Mouse (Mus musculus) large intestine, adult 2 months (tissue): ENCODE data around the gene Tnrc18. TPM values are rescaled to one million over a fixed set of nuclear protein-coding genes. Genes with fewer than 3 reads are reported as not detected.

ENCODE experiments used
- DNase-seq: peaks from one replicate; pipeline ENCODE4 v3.0.0-alpha.2; 2012; ENCODE audit warnings: low read depth, low spot score
- WGBS: fragments of 180-500 bp; shearing (Covaris S2); methylation state at CpG from one replicate; pipeline ENCODE4 v1.1.7; 2018; 5-methylcytosine and 5-hydroxymethylcytosine counted together
- polyA plus RNA-seq: library from polyadenylated mRNA; depleted of rRNA; stranded (reverse); fragments of >200 nt; gene quantifications from 2 replicates; pipeline ENCODE4 v1.2.3, GENCODE M21; 2012

Gene Tnrc18
- polyA plus RNA-seq, 1 experiment = 15.3 TPM

DNA sequence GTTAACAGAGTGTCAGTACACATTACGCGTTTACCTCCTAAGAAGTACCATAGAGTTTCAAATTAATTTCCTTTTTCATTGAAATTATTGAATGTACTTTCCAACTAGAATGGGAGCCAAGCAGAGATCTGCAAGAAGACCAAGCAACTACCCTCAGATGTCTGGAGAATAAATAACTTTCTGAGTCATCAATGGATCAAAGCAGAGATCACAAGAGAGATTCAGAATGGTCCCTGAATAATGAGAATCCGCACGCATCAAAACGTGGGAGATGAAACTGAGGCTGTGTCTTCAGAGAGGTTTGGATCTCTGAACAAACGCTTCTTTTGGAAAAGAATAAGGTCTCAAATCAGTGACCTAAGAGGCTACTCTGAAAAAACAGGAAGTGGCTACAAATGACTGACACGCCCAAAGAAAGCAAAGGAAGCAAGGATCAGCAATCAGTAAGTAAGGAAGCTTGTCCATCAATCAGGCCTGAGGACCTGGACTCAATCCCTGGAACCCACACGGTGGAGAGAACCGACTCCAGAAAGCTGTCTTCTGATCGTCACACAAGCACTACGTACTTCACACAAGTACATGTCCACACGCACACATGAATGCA, 70.3 kb downstream of the Tnrc18 start:
- WGBS = 77% methylated on average over 12 of the region's 12 CpGs
- no peak for DNase-seq

DNA sequence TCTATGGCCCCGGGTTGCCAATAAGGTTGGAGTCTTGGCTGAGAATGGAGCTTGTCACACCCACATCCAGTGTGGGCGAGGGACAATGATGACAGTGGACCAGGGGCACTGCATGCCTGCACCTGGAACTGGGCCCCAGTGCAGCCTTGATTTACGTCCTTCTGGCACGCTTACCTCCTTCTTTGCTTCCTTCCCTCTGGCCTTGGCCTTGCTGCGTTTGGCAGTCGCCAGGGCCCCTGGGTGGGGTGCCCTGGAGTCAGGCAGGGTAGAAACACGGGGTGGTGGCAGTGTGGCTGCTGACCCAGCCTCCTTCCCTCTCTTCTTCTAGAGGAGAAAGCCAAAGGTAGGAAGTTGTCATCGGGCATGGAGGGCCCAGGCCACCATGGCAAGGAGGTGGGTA, 77.5 kb downstream of the Tnrc18 start:
- 45% methylated on average over 8 of the region's 8 CpGs for WGBS
- no peak for DNase-seq

DNA sequence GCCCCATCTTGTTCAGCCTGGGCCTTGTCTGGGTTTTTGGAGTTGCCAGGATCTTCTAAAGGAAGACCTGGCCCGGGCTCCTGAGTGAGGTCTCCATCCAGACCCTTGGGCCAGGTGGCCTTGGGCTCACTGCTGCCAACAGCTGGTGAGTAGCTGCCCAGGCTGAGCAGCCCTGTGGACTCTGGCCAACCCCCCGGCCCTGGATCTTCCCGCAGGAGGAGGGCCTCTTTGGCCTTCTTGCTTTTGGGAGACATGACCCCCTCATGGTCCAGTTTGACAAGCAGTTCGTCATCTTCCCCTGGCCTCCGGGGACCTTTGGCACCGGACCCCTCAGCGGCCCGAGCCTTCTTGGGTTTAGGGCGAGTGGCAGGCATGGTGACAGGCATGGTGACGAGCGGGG, 85.5 kb downstream of the Tnrc18 start:
- 86% methylated on average over 11 of the region's 11 CpGs for WGBS
- no peak for DNase-seq

DNA sequence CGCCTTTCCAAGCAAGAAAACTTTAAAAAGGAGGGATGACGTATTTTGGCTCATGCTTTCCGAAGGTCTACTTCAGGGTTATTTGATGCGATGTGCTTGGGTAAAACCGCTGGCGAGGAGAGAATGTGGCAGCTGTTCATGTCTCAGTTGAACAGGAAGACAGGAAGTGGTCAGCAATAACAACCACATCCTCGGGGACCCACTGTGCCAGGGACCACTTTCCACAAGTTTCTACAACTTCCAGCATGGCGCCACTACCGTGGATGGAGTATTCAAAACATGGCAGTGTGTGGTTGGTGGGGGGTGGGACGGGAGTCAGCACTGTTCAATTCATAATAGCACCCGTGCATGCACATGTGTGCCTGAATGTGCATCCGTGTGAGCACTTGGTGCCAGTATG, 87.2 kb downstream of the Tnrc18 start:
- DNase-seq = no peak
- WGBS = 82% methylated on average over 12 of the region's 12 CpGs

DNA sequence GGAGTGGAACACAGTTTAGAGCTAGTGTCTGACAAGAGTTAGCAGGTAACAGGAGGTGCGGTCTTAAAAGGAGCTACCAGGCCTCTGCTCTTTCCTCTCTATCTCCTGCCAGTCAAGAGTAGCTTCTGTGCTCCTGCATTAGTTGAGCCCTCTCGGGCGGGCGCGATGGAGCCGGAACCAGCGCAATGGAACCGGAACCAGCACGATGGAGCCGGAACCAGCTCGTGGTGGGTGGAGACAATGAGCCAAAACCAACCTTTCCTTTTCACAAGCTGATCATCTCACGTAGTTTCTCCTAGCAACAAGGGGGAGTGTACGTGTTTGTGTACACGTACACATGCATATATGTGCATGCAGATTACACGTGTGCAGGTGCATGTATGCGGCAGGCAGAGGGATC, 89.2 kb downstream of the Tnrc18 start:
- WGBS = 98% methylated on average over 16 of the region's 16 CpGs
- DNase-seq = no peak

DNA sequence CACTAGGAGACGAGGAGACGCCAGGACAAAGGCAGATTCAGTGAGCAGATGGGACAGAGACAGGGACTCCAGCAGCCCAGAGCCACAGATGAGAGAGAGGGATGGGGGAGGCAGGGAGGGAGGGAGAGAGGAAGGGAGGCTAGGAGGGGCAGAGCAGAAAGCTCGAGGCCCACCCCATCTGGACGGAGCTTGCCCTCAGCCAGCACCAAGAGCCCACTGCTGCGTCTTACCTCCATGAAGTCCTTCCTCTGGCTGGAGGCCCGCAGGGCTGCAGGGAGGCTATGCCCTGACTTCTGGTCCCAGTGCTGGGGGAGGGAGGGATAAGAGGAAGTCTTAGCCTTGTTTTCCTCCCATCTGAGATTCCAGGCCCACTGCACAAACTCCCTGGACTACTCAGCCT, 90.7 kb downstream of the Tnrc18 start:
- WGBS = 93% methylated on average over 6 of the region's 6 CpGs
- no peak for DNase-seq

DNA sequence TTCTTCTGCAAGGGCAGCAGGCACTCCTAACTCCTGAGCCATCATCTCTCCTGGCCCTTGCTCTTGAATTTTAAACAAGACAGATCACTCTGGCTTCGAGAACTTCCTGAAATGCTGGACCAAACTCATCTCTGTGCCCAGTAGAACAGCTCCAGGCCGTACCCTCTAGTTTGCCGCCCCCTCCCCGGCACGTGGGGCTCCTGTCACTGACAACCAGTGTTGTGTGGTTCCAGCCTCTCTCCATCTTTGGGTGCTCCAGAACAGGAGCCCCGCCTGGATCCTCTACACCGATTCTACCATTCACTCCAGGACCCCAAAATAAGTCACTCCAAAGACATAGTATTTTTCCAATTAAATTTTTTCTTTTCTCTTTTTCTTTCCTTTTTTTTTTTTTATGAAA, 93.2 kb downstream of the Tnrc18 start:
- no peak for DNase-seq
- WGBS = 89% methylated on average over 7 of the region's 7 CpGs

DNA sequence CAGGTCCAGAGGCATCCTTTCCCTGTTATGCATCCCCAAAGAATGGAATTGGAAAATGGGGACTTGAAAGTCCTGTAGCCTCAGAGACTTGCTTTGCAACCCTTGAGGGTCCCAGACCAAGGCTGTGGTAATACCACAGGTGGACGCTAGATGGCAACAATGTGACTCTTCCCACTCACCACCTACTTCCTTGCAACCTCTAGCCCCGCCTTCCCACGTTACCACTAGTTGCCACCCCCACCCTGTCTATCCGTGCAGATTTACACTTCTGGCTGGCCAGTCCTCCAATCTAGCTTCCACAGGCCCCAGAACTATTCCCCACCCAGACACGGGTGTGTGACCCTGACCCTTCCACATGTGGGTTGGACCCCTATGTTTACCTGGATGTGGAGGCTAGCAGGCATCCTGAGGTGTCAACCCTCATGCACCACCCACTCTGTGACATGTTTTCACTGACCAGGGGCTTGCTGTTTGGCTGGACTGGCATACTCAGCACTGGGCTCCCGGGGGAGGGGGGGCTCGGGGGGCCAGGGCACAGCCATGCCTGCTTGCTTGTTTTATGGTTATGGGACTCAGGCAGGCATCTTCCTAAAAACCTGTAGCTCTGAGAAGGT, 93.8 kb downstream of the Tnrc18 start:
- DNase-seq = peak; percentile 29
- WGBS = 8% methylated on average over 7 of the region's 7 CpGs

DNA sequence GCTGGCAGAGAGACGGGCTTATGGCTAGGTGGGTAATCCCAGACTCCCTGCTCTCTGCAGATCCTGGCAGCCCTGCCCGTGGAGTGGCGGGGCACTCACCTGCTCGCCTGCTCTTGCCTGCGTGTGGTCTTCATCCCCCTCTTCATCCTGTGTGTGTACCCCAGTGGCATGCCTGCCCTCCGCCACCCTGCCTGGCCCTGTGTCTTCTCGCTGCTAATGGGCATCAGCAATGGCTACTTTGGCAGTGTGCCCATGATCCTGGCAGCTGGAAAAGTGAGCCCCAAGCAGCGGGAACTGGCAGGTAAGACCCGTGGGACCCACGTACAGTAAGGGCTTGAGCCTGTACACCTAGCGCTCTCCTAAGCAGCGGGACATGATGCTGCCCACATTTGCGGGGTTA, 97.6 kb downstream of the Tnrc18 start:
- no peak for DNase-seq
- WGBS = 63% methylated on average over 13 of the region's 13 CpGs

DNA sequence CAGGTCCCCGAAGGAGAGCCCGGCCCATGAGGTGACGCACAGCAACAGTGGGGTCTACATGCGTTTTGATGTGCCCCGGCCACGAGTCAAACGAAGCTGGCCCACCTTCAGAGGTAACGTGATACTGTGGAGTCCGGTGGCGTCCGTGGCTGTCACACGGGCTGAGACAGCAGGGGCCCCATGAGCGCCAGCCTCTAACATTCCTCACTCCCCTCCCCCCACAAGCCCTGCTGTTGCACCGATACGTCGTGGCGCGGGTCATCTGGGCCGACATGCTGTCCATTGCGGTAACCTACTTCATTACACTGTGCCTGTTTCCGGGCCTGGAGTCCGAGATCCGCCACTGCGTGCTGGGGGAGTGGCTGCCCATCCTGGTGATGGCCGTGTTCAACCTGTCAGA, 99.0 kb downstream of the Tnrc18 start:
- 71% methylated on average over 25 of the region's 25 CpGs for WGBS
- DNase-seq = no peak

DNA sequence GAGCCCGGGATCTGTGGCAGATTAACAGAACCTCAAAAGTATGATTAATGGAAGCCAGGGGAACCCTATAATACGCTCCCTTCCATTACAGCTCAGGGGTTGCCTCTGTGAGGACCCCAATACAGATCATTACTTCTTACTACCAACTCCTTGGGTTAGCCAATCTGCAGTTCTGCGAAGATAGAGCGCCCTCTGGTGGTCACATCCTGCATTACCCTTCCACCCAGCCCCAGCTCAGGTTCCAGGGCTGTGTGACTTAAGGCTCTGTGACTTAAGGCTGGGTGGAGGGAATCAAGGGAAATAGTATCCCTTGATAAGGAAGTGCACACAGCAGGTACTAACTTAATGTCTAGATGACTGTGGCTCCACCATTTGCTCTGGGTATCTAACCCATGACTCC, 99.4 kb downstream of the Tnrc18 start:
- DNase-seq = no peak

DNA sequence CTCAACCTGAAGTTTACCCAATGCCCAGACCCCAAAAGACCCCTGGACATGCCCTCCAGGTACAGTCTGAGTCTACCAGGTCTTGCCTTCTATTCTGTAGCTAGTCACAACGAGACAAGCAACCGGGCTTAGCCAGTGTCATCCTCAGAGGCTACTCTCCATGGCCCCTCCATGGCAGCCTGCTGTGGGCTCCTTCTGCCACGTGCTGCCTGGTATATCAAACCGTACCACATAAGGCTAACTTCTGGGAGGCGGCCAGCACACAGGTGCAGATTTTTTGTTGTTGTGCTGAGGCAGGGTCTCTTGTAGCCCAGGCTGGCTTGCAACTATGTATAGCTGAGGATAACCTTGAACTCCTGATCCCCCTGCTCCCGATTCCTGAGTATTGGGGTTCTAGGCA, 101.4 kb downstream of the Tnrc18 start:
- DNase-seq = no peak
- 76% methylated on average over 6 of the region's 6 CpGs for WGBS

More for the DNA sequence above, 99.4 kb downstream of the Tnrc18 start:
- WGBS = 24% methylated on average over 4 of the region's 4 CpGs

DNA sequence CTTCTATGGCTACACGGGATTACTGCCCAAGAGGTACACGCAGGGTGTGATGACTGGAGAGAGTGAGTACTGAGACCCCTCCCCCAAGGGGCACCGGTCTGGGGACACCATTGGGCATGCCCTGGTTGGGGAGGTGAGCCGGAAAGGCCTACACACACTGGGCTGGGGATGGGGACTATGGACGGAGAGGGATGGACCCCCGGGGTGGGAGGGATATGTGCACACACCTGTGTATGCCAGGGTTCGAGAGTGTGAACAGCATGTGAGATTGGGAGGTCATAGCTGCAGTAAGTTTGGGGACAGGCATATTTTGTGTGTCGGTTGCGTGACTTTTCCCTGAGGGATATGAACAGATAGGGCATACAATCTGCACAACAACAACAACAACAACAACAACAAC, 102.4 kb downstream of the Tnrc18 start:
- 79% methylated on average over 9 of the region's 9 CpGs for WGBS
- no peak for DNase-seq

DNA sequence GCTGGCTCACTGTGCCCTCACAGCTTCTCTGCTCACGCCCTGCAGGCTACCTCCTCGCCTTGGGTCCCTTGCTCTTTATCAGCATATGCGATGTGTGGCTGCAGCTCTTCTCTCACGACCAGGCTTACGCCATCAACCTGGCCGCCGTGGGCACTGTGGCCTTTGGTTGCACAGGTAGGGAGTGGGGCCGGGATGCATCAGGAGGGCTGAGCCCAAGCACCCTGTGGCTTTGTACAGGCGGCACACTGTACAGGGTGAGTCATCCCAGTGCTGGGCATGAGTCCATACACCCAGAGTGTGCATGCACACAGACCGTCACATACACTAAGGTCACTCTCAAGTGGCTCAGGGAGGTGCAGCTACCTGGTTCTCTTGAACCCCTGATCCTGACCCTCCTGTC, 103.5 kb downstream of the Tnrc18 start:
- 74% methylated on average over 10 of the region's 10 CpGs for WGBS
- no peak for DNase-seq

DNA sequence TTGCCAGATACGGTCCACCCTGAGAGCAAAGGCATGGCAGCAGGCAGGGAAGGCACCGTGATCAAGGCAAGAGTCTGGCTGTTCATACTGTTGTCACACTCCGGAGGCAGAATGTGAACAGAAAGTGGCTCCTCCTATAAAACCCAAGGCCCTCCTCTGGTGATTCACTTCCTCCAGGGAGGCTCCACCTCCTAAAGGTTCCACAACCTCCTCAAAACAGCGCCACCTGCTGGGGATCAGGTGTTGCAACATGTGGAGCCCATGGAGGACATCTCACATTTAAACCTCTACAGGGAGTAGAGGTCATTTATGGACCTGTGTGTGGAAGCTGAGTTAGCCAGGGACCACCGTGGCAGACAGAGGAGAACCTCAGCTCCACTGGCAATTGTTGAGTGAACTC, 105.1 kb downstream of the Tnrc18 start:
- DNase-seq = no peak
- 82% methylated on average over 5 of the region's 5 CpGs for WGBS

DNA sequence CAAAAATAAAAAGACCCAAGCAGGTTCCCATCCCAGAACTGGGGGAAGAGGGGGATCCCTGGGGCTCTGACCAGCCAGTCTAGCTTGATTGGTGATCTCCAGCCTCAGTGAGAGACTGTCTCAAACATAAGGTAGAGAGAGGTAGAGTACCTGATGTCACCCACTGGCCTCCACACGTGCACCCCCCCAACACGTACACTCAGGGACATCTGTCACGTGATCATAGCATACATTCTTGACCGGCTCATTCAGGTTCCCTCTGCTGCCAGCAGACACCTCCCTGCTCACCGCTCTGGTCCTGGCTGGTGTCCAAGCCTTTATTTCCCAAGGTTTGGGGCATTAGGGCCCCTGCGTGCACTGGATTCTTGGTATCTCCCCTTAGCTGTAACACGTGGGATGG, 108.0 kb downstream of the Tnrc18 start:
- no peak for DNase-seq
- WGBS = 34% methylated on average over 7 of the region's 7 CpGs

DNA sequence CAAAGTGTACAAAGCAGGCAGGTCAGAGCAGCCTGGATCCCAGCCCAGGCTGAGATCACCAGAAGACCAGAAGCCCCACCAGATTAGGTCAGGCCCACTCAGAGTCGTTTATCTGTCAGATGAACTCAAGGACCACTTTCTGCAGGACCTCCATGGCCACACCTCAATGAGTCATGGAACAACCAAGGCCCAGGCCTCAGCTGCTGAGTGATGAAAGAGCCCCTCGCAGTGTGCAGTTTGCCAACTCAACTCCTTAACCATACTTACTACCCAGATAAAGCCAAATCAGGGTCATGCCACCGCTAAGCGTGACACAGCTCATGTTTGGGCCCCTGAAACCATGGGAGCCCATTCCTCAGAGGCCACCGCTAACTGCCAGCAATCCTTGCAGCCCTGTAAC, 109.8 kb downstream of the Tnrc18 start:
- 79% methylated on average over 5 of the region's 5 CpGs for WGBS
- DNase-seq = no peak

DNA sequence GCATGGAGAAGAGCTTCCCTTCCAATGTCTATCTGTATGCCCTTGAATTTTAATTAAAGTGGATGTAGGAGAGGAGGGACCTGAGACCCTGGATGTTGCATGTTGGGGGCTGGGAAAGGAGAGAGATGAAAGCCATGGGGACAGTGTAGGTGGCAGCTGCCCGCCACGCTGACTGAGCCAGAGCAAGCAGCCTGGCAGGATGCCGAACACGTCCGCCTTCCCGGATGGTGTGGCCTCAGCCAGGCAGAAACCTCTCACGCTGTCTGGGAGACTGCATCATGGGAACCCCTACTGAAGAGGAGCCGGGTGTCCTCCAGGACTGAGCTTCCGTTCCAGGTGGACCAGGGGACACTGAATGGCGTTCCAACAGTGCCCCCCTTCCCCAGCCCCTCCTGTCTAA, 113.9 kb downstream of the Tnrc18 start:
- WGBS = 81% methylated on average over 10 of the region's 10 CpGs
- no peak for DNase-seq

DNA sequence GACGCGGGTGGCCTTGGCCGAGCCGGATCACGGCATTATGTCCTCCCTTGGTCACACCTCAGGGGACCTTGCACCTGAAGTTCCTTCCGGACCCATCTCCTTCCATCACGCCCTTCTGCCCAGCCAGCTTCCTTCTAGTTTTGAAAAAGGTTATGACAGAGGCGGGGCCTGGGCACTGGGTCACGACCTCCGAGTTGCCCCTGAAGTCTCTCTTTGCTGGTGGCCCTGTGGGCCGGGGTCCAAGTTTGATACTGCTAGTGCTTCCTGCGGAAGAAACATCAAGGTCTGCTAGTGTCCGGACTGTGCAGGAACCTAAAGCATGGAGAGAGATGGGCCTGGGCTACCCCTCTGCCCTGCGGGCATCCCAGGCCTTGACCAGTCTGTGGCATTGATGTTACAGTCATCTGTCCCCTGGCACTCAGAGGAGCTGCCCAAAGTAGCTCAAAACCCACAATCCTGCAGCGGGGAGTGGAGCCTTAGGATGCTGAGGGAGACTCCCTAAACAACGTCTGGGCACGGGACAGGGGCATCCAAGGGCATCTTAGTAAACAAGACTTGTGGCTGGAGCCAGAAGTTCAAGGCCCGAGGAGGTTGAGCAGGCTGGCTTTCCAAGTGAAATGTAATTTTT, 114.8 kb downstream of the Tnrc18 start:
- 14% methylated on average over 18 of the region's 18 CpGs for WGBS

DNA sequence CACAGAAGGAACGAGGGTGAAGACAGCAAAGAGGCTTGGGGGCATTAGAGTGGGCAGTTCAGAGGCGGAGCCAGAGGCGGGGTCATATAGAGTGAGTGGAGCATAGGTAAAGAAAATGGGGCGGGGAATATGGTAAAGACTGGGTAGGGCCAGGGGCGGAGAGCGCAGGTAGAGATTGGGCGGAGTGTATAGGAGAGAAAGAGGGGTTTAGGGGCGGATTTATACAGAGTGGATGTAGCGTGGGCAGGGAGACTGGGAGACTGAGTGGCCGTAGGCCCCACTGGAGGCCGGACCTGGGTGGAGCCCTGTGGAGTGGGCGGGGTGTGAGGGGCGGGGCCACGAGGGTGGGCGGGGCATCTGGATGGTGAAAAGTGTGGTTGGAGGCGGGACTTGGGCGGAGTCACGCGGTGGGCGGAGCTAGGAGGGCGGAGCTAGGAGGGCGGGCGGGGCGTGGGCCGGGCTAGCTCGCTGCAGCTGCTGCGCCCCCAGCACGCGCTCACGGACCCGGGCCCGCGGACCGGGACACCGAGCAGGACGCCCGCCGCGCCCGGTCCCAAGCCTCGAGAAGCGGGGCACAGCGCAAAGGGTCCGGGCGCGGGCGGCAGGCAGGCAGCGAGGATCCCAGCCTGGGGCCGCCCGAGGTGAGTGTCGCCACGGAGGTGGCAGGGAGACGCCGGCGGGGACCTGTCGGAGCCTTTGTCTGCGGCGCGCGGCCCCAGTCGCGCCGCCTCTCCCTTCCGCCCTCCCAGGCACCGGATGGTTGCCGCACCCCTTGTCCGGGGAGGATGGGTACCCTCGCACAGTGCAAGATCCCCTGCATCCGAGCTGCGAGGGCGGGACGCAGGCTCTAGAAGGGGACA, 115.6 kb downstream of the Tnrc18 start:
- under 1% methylated on average over 67 of the region's 72 CpGs for WGBS

More for the DNA sequence above, 114.8 kb downstream of the Tnrc18 start:
- no peak for DNase-seq

More for the DNA sequence above, 115.6 kb downstream of the Tnrc18 start:
- DNase-seq = no peak
